Mouse (Mus musculus) midbrain, embryonic 12.5 days (tissue): Measurements from ENCODE around the gene Tmem167. TPM values are rescaled to one million over a fixed set of nuclear protein-coding genes. Genes with fewer than 3 reads are reported as not detected.

Experiments
- ATAC-seq: fragments of 200-750 bp; cut with Nextera tagmentation; 2 replicates; pipeline ENCODE4 v1.8.0; 2017; ENCODE audit warnings: low read depth, moderate TSS enrichment, moderate library complexity; ENCODE audit not compliant: low FRiP score
- H3K27ac ChIP-seq: fragments of 300-500 bp; sonication (generic); replicated peaks from 2 replicates; pipeline ENCODE4 v1.5.1; 2016; ENCODE audit warnings: mild to moderate bottlenecking
- H3K27me3 ChIP-seq: fragments of 300-500 bp; sonication (generic); 2 replicates; pipeline ENCODE4 v1.6.1; 2016; ENCODE audit warnings: mild to moderate bottlenecking
- H3K36me3 ChIP-seq: fragments of 300-500 bp; sonication (generic); 2 replicates; pipeline ENCODE4 v1.6.1; 2016
- H3K4me1 ChIP-seq: fragments of 300-500 bp; sonication (generic); 2 replicates; pipeline ENCODE4 v1.6.1; 2016
- H3K4me2 ChIP-seq: fragments of 300-500 bp; sonication (generic); replicated peaks from 2 replicates; pipeline ENCODE4 v1.6.1; 2016; ENCODE audit warnings: mild to moderate bottlenecking, moderate library complexity
- H3K4me3 ChIP-seq: fragments of 300-500 bp; sonication (generic); 2 replicates; pipeline ENCODE4 v1.5.1; 2016; ENCODE audit warnings: mild to moderate bottlenecking
- H3K9ac ChIP-seq: fragments of 300-500 bp; sonication (generic); replicated peaks from 2 replicates; pipeline ENCODE4 v1.6.1; 2016; ENCODE audit warnings: mild to moderate bottlenecking, moderate library complexity
- H3K9me3 ChIP-seq: fragments of 300-500 bp; sonication (generic); 2 replicates; pipeline ENCODE4 v1.6.1; 2016; ENCODE audit warnings: mild to moderate bottlenecking
- WGBS: fragments of 180-500 bp; shearing (Covaris S2); methylation state at CpG from one replicate; pipeline ENCODE4 v1.1.7; 2016; 5-methylcytosine and 5-hydroxymethylcytosine counted together
- polyA plus RNA-seq: library from polyadenylated mRNA; unstranded; fragments of >200 nt; fragmentation: Nextera tagmentation; extraction: Ambion mirVana; gene quantifications from 2 replicates; pipeline ENCODE4 v1.2.1, GENCODE M21; 2016

Gene Tmem167
- polyA plus RNA-seq, 1 experiment from 2014 or later, result 61.8 TPM

GRCm38 (mm10) chr13:90188021-90188420, 99.1 kb downstream of the Tmem167 start:
- H3K4me2 ChIP-seq, result no peak overlapping the region
- no peak overlapping the region for H3K4me3 ChIP-seq
- 0 out of 2 replicates have a peak, but pooled peaks cover 2% of the 10 kb centered on the region for H3K4me1 ChIP-seq
- 38% methylated on average over 1 of the region's 1 CpGs for WGBS
- H3K36me3 ChIP-seq, result no peaks in the 10 kb centered on the region
- no peaks in the 10 kb centered on the region for H3K9me3 ChIP-seq
- peaks cover 17% of the 10 kb centered on the region for H3K27me3 ChIP-seq
- no peak overlapping the region for H3K9ac ChIP-seq
- no peak overlapping the region for H3K27ac ChIP-seq
- no peak for ATAC-seq

- Histone ChIP-seq H3K36me3 (no peaks in the 10 kb centered on the region), H3K4me1 (0 out of 2 replicates have a peak, but pooled peaks cover 2% of the 10 kb centered on the region), H3K4me3 (no peak overlapping the region), H3K9me3 (no peaks in the 10 kb centered on the region), H3K4me2 (no peak overlapping the region), H3K9ac (no peak overlapping the region), H3K27ac (no peak overlapping the region), H3K27me3 (0 out of 2 replicates have a peak, but pooled peaks cover 5% of the 10 kb centered on the region)
- no peak for ATAC-seq
- WGBS, result 77% methylated on average over 6 of the region's 6 CpGs
Measured at GRCm38 (mm10) chr13:90191794-90192193, 102.9 kb downstream of the Tmem167 start.

Other genes with a start within 250 kb of the Tmem167 start
- gene Xrcc4, start 485 bp downstream of the Tmem167 start, polyA plus RNA-seq, result 11.9 and 12.4 TPM in 2 replicates